Mouse (Mus musculus): ENCODE results near the gene Dazl. TPM values are rescaled to one million over a fixed set of nuclear protein-coding genes. Genes with fewer than 3 reads are reported as not detected.

Dazl gene
- 0.42 TPM in 1 of 2 replicates, not detected in the other for total RNA-seq (2014; rRNA removed)
- 0.48 and 1.9 TPM in 2 replicates for polyA plus RNA-seq (2015; fragmentation: Nextera tagmentation; extraction: Ambion mirVana)

DNA sequence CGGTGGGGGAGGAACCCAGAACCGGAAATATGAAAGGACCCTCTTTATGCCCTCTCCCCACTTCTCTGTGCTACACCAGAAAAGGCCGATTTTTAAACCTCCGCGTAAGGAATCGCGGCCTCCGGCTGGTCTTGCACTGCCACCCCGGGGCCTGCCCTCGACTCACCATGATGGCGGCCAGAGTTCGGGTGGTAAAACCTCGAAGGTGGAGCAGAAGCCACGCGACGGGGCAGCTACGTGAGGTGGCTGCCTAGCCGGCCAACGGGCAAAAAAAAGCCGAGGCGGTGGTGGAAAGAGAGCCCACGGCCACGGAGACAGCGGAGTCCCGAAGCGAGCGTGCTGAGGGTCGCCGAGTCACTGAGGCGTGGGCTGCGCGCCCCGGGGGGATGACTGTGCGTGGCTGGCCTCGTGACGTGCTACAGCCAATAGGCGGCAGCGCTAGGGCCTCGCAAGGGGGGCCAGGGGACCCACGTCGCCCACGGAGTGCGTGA is at the start of gene Dazl:
TSS of gene Dazl (minus strand) at position 396 of the 491 bp plus-strand sequence.
- ATAC-seq (peak; percentile 7; the same call in 1 of the 2 replicates), DNase-seq (ENCODE audit: low spot score) (no peak)
- Histone ChIP-seq H3K9me3 (ENCODE audit: low read length) (no peaks in the 10 kb centered on the region), H3K4me3 (ENCODE audit: low read length) (peak within 1 kb of the TSS; percentile 40), H3K27ac (peak within 1 kb of the TSS; percentile 67), H3K36me3 (ENCODE audit: insufficient read depth, low read length) (no peaks in the 10 kb centered on the region), H3K9ac (replicated peaks; ENCODE audit: low read length) (peak within 1 kb of the TSS; percentile 58), H3K4me1 (ENCODE audit: insufficient read depth, low read length) (no peaks in the 10 kb centered on the region), H3K4me2 (ENCODE audit: low read depth, low read length) (peak within 1 kb of the TSS; percentile 57), H3K27me3 (ENCODE audit: insufficient read depth, low read length) (no peaks in the 10 kb centered on the region)
- no peak for TF ChIP-seq CTCF (IDR thresholded peaks at IDR 0.05; ENCODE audit: low read depth)
- WGBS: 93% methylated on average over 43 of the region's 43 CpGs

GRCm38 (mm10) chr17:50341850-50342544 is 48.6 kb upstream of the Dazl start:
- no peak for TF ChIP-seq CTCF (IDR thresholded peaks at IDR 0.05; ENCODE audit: low read depth)
- Histone ChIP-seq H3K4me2 (ENCODE audit: low read depth, low read length) (no peak overlapping the region), H3K9ac (replicated peaks; ENCODE audit: low read length) (no peak overlapping the region), H3K9me3 (ENCODE audit: low read length) (no peaks in the 10 kb centered on the region), H3K36me3 (ENCODE audit: insufficient read depth, low read length) (no peaks in the 10 kb centered on the region), H3K4me1 (ENCODE audit: insufficient read depth, low read length) (no peaks in the 10 kb centered on the region), H3K27ac (no peak overlapping the region), H3K4me3 (ENCODE audit: low read length) (no peak overlapping the region), H3K27me3 (ENCODE audit: insufficient read depth, low read length) (no peaks in the 10 kb centered on the region)
- ATAC-seq (peak; percentile 47; the same call in 1 of the 2 replicates), DNase-seq (ENCODE audit: low spot score) (peak; percentile 16)
- 51% methylated on average over 11 of the region's 11 CpGs for WGBS

DNA sequence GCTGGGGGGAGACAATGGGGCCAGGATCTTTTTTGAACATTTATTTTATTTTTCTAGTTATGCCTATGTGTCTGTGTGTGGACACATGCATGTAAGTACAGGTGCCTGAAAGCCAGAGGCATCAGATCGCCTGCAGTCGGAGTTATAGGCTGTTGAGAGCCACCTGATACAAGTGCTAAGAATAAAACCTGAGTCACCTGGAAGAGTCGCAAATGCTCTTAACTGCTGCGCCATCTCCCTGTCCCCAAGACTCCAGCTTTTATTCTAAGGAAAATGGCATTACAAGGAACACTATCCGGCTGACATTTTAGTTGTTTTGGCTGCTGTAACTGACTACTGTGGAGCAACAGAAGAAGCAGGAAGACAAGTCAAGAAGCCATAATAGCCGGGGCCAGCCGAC is 45.5 kb upstream of the Dazl start:
- TF ChIP-seq CTCF (IDR thresholded peaks at IDR 0.05; ENCODE audit: low read depth): no peak
- 95% methylated on average over 7 of the region's 7 CpGs for WGBS
- Histone ChIP-seq H3K27ac (no peak overlapping the region), H3K4me2 (ENCODE audit: low read depth, low read length) (no peak overlapping the region), H3K9ac (replicated peaks; ENCODE audit: low read length) (no peak overlapping the region), H3K4me1 (ENCODE audit: insufficient read depth, low read length) (no peaks in the 10 kb centered on the region), H3K36me3 (ENCODE audit: insufficient read depth, low read length) (no peaks in the 10 kb centered on the region), H3K4me3 (ENCODE audit: low read length) (no peak overlapping the region), H3K9me3 (ENCODE audit: low read length) (no peaks in the 10 kb centered on the region), H3K27me3 (ENCODE audit: insufficient read depth, low read length) (no peaks in the 10 kb centered on the region)
- DNase-seq (ENCODE audit: low spot score) (no peak), ATAC-seq (no peak)

DNA sequence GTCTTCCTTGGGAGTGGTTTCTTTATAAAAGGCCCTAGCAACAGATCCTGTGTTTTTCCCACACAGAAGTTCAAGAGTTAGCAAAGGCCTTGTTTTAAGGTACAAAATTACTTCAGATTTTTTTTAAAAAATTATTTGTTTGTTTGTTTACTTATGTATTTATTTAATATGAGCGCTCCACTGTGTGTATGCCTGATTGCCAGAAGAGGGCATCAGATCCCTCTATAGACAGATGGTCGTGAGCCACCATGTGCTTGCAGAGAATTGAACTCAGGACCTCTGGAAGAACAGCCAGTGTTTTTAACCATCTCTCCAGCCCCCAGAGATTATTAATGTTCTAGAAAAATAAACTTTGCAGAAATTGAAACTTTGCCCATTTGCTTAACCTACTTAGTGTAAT is 42.3 kb upstream of the Dazl start:
- no peak for ATAC-seq
- no peak for TF ChIP-seq CTCF (IDR thresholded peaks at IDR 0.05; ENCODE audit: low read depth)

DNA sequence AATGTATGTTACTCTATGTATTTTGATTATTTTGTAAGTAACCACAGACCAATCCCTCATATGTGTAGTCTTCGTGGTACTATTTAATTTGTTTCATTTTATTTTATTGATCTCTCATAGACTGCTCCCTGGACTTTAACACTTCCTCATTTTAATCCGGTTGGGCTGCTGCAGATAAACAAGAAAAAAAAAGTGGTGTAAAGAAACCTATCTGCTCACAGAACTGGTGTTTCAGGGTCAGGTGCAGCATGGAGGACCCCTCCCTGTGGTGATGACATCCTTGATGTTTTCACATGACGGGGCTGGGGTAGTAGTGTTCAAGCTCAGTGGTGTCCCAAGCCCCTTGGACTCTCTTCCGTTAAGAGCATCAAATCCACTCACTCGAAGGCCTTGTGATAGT is 41.3 kb upstream of the Dazl start:
- no peaks in the 10 kb centered on the region for H3K27me3 ChIP-seq (ENCODE audit: insufficient read depth, low read length)
- DNase-seq (ENCODE audit: low spot score) (no peak), ATAC-seq (no peak)
- no peak overlapping the region for H3K4me2 ChIP-seq (ENCODE audit: low read depth, low read length)
- no peak for TF ChIP-seq CTCF (IDR thresholded peaks at IDR 0.05; ENCODE audit: low read depth)
- no peak overlapping the region for H3K27ac ChIP-seq
- H3K36me3 ChIP-seq (ENCODE audit: insufficient read depth, low read length): no peaks in the 10 kb centered on the region
- no peaks in the 10 kb centered on the region for H3K9me3 ChIP-seq (ENCODE audit: low read length)
- H3K4me1 ChIP-seq (ENCODE audit: insufficient read depth, low read length): no peaks in the 10 kb centered on the region
- no peak overlapping the region for H3K9ac ChIP-seq (replicated peaks; ENCODE audit: low read length)
- no peak overlapping the region for H3K4me3 ChIP-seq (ENCODE audit: low read length)
- 72% methylated on average over 5 of the region's 5 CpGs for WGBS

More for the DNA sequence above, 42.3 kb upstream of the Dazl start:
- no peaks in the 10 kb centered on the region for H3K27me3 ChIP-seq (ENCODE audit: insufficient read depth, low read length)
- H3K4me2 ChIP-seq (ENCODE audit: low read depth, low read length): no peak overlapping the region
- H3K4me1 ChIP-seq (ENCODE audit: insufficient read depth, low read length): no peaks in the 10 kb centered on the region
- no peak overlapping the region for H3K4me3 ChIP-seq (ENCODE audit: low read length)
- no peaks in the 10 kb centered on the region for H3K36me3 ChIP-seq (ENCODE audit: insufficient read depth, low read length)
- H3K27ac ChIP-seq: no peak overlapping the region
- no peaks in the 10 kb centered on the region for H3K9me3 ChIP-seq (ENCODE audit: low read length)
- no peak overlapping the region for H3K9ac ChIP-seq (replicated peaks; ENCODE audit: low read length)
- 88% methylated on average over 2 of the region's 2 CpGs for WGBS
- DNase-seq (ENCODE audit: low spot score): no peak

- no peak overlapping the region for H3K27ac ChIP-seq
- no peaks in the 10 kb centered on the region for H3K9me3 ChIP-seq (ENCODE audit: low read length)
- H3K4me2 ChIP-seq (ENCODE audit: low read depth, low read length): no peak overlapping the region
- ATAC-seq (no peak), DNase-seq (ENCODE audit: low spot score) (no peak)
- no peak overlapping the region for H3K4me3 ChIP-seq (ENCODE audit: low read length)
- H3K9ac ChIP-seq (replicated peaks; ENCODE audit: low read length): no peak overlapping the region
- H3K4me1 ChIP-seq (ENCODE audit: insufficient read depth, low read length): no peaks in the 10 kb centered on the region
- 86% methylated on average over 7 of the region's 7 CpGs for WGBS
- H3K27me3 ChIP-seq (ENCODE audit: insufficient read depth, low read length): no peaks in the 10 kb centered on the region
- TF ChIP-seq CTCF (IDR thresholded peaks at IDR 0.05; ENCODE audit: low read depth): no peak
- H3K36me3 ChIP-seq (ENCODE audit: insufficient read depth, low read length): no peaks in the 10 kb centered on the region
These were observed 38.5 kb upstream of the Dazl start for GRCm38 (mm10) chr17:50332012-50332300.
